Mouse (Mus musculus) brain, adult 10 weeks (tissue): ENCODE data around the gene Orm3. TPM values are rescaled to one million over a fixed set of nuclear protein-coding genes. Genes with fewer than 3 reads are reported as not detected.

Experiments
- polyA plus RNA-seq: library from polyadenylated mRNA; stranded (reverse); fragments of 350-450 nt; fragmentation: Illumina TruSeq; extraction: RNeasy Lipid Tissue Mini Kit (QIAGEN cat#74804); gene quantifications from one replicate; pipeline ENCODE4 v1.2.3, GENCODE M21; 2015; ENCODE audit warnings: low read depth, low replicate concordance

The Orm3 gene
- not detected for polyA plus RNA-seq

DNA sequence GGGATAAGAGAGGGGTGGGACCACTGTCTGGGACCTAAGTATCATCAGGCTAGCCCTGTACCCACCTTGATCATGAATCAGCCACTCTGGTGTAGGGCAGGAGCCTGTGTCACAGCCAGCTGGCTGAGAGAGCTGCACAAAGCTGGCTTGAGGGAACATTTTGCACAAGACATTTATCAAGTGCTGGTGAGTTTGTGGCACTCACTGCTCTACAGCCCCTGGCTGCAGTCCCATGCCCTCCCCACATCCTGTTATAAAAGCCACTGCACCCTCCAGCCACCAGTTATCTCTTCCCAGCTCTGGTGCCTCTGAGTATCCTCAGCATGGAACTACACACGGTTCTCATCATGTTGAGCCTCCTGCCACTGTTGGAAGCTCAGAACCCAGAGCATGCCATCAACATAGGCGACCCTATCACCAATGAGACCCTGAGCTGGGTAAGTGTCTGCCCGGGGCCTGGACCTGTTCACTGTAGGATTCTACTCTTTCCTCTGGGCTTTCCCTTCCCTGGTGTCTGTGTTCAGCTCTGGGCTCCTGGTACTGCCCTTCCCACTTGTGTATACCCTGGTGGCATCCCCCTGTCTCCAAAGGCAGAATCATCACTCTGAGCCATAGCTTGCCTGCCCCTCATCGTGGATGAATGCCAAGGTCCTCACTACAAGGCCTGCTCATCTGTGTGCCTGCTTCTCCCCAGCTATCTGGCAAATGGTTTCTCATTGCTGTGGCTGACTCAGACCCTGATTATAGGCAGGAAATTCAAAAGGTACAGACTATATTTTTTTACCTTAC is at the start of gene Orm3:
Orm3 (plus strand) TSS at position 286 of the 789 bp plus-strand sequence.

DNA sequence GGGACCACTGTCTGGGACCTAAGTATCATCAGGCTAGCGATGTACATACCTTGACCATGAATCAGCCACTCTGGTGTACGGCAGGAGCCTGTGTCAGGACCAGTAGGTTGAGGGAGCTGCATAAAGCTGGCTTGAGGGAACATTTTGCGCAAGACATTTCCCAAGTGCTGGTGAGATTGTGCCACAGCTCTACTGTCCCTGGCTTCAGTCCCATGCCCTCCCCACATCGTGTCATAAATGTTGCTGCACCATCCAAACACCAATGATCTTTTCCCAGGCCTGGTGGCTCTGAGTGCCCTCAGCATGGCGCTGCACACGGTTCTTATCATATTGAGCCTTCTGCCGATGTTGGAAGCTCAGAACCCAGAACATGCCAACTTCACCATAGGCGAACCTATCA is 11.7 kb upstream of the Orm3 start, which contains the start of gene Orm1:
Orm1 (plus strand) TSS at position 266 of the 400 bp plus-strand sequence.

DNA sequence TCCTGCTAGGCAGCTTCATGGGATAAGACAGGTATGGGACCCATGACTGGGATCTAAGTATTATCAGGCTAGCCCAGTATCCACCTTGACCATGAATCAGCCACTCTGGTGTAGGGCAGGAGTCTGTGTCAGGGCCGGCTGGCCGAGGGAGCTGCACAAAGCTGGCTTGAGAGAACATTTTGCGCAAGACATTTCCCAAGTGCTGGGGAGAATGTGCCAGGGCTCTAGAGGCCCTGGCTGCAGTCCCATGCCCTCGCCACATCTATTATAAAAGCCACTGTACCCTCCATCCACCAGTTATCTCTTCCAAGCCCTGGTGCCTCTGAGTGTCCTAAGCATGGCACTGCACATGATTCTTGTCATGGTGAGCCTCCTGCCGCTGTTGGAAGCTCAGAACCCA is 6.2 kb downstream of the Orm3 start, which contains the start of gene Orm2:
Orm2 (plus strand) TSS at position 300 of the 400 bp plus-strand sequence.

DNA sequence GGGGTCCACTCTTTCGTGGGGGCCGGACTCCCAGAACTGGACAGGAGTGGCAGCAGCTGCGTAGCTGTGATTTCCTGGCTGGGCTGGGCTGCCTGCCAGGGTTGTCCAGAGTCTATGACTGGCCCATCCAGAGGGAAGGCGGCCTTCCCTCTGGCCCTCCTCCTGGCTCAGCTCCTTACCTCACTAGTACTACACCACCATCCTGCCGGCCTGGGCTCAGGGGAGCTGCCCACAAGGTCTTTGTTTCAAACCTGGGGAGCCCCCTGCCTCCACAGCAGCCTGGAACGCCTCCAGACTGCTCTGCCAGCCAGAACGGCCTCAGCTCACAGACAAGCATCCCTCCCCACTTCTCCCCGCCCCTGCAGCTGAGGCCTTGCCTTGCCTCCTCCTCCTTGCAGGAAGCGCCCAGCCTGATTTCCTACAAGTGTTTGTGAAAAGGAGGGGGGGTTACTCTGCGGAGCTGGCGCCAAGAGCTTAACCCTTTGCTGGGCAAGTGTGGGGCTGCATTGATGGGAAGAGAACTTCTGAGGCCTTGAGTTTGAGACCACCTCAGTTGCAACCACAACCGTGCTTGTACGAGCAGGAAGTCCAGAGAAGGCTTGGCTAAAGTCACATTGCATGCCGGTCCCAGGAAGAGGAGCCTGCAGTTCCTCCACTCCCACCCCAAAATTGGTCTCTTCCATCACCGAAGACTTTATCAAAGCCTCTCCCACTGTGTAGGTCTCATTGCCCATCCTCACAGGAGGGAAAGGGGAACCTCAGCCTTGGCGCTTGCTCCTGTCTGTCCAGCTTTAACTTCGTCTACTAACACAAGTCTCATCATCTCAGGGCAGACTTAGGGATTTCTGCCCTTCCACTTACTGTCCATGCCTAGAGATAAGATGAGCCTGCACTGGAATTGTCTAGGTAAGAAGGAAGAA is 47.3 kb downstream of the Orm3 start, which contains the start of gene Akna:
Akna (minus strand) TSS at position 315 of the 920 bp plus-strand sequence.

Other genes starting within 250 kb of the Orm3 start
- gene Ambp, start 201.4 kb upstream of the Orm3 start, polyA plus RNA-seq = 0.37 TPM
- gene Kif12, start 184.0 kb upstream of the Orm3 start, polyA plus RNA-seq = not detected
- 3.6 TPM for gene Col27a1, start 142.2 kb upstream of the Orm3 start, polyA plus RNA-seq
- not detected for gene Orm1, start 11.6 kb upstream of the Orm3 start, polyA plus RNA-seq
- gene Orm2, start 6.3 kb downstream of the Orm3 start, polyA plus RNA-seq = not detected
- 1.9 TPM for gene Akna, start 47.2 kb downstream of the Orm3 start, polyA plus RNA-seq
- 30.1 TPM for gene Whrn, start 139.8 kb downstream of the Orm3 start, polyA plus RNA-seq
- 246 TPM for gene Atp6v1g1, start 188.6 kb downstream of the Orm3 start, polyA plus RNA-seq
- gene Tmem268, start 202.6 kb downstream of the Orm3 start, polyA plus RNA-seq = 11.1 TPM
- gene Gm11213, start 249.1 kb downstream of the Orm3 start, polyA plus RNA-seq = not detected